Mouse (Mus musculus): Measurements from ENCODE around the gene Grin2b.

- TF ChIP-seq EP300 (IDR thresholded peaks at IDR 0.05; ENCODE audit: insufficient read depth, low read depth, low read length) = no peak
- no peak for TF ChIP-seq POLR2A (IDR thresholded peaks at IDR 0.05; ENCODE audit: insufficient read depth, low read length)
- no peak for TF ChIP-seq CTCF (IDR thresholded peaks at IDR 0.05; ENCODE audit: low read depth, low read length)
Observed at GRCm38 (mm10) chr6:136139967-136140366, 33.3 kb downstream of the Grin2b start.
